Mouse (Mus musculus) bone marrow, adult 2 months (tissue): ENCODE results near the gene Mgat4d.

Experiments
- CTCF ChIP-seq: fragments of 200-500 bp; IDR thresholded peaks from 2 replicates; pipeline ENCODE4 v1.5.1; 2011; ENCODE audit warnings: low read length, control low read depth; ENCODE audit not compliant: control insufficient read depth, insufficient read depth
- POLR2A ChIP-seq: fragments of 200-500 bp; IDR thresholded peaks from 2 replicates; pipeline ENCODE4 v1.6.1; 2011; ENCODE audit warnings: low read depth, mild to moderate bottlenecking, control low read depth, low read length, borderline replicate concordance; ENCODE audit not compliant: control insufficient read depth

DNA sequence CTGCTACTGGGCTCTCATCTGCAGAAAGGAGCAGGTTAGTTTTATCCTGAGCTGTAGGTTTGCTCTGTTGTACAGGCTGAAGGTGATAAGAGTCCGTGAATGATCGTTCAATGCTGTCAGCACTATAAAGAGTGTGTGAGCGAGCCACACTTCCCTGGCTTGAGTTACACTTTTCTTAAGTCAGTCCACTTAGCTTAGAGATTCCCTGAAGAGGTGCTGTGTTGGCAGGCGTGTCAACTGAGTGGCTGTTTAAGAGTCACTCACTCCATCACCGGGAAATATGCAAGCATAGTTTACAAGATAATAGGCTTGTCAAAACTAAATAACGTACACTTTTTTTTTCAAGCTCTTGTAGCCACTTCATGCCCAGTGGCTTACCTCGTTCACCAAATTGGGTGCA is 78.7 kb downstream of the Mgat4d start:
- TF ChIP-seq CTCF = no peak
- TF ChIP-seq POLR2A = no peak
